Mouse (Mus musculus) cerebellum, postnatal 10 days (tissue): Measurements from ENCODE around the gene Cdh23.

ENCODE experiments used
- DNase-seq, 2 experiments: peaks; one replicate each; pipeline ENCODE4 v3.0.0; 2021; ENCODE audit warnings: mixed read lengths in 2 of 2

Cdh23 gene

DNA sequence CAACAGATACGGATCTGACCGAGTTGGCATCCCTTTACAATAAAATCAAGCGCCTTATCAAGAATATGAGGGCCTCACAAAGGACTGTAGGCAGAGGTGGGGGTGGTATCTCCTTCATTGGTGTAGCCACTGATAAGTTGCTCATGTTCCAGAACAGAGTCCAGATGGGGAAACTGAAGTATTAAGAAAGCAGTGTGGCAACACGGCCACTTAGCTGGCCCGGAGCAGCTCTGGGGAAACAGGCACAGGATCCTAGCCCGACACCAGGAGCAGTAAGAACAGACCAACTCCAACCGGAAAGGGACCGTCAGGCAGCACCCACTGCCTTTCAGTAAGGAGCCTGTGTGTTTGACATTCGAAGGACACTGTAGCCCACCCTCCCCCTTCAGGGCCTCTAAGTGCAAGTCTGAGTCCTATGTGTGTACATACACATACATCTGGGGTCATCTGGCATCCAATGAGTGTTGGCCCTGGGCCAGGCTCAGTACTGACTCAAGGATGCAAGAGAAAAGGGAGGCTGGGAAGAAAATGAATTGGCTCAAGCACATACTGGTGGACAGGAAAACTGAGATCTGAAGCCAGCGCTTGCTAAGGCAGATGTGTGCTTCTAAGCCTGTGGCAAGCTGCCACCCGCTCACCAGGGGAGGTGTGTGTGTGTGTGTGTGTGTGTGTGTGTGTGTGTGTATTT is 367.2 kb downstream of the Cdh23 start:
- peak; percentile 44 to 58 for DNase-seq

DNA sequence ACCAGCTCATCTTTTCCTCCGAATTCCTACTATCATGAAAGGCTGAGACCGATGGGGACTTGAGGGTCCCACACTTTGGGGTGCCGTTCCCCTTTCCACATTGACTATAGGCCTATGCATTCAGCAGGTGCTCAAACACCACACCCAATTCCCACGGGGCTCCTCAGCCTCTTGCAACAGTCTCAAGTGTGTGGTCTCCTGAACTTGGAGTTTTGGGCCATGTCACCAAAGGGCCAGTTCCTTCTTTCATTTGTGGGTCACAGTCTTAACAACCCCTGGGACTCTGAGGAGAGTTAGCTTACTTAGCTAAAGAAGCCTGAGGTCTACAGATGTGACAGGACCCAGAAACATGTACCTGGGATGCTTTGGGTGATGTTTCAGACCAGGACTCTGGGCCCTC is 380.1 kb downstream of the Cdh23 start:
- no peak for DNase-seq

DNA sequence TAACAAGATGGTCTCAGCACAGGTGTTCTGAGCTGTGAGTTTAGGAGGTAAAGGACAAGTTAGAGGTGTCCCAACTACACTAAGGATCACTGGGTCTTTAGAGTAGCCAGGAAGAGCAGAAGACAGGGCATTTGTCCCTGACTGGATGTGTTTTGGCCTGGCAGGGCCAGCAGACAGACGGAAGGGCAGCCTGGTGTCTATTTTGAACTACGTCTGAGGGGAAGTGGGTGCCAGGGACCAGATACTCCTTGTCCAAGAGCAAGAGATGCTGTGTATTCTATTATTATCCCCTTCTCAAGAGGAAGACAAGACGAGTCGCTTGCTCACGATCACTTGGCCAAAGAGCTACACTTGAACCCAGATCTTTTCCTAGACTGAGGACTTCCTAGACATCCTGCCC is 382.7 kb downstream of the Cdh23 start:
- no peak for DNase-seq

DNA sequence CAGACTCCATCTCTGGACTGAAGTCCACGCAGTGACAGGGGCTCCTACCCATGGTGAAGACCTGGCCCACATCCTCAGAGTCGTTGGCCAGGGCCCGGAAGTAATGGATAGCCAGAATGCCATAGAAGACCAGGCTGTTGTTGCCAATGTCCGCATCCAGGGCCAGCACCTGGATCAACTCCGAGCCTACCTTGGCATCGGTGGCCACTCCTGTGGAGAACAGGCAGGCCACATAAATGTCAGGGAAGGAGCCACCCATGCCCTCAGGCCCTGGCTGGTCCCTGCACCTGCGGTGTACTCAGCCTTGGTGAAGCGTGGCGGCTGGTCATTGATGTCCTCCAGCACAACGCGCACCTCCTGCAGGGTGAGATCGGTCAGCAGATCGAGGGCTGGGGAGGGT is 385.7 kb downstream of the Cdh23 start:
- DNase-seq = peak; percentile 71 to 81

DNA sequence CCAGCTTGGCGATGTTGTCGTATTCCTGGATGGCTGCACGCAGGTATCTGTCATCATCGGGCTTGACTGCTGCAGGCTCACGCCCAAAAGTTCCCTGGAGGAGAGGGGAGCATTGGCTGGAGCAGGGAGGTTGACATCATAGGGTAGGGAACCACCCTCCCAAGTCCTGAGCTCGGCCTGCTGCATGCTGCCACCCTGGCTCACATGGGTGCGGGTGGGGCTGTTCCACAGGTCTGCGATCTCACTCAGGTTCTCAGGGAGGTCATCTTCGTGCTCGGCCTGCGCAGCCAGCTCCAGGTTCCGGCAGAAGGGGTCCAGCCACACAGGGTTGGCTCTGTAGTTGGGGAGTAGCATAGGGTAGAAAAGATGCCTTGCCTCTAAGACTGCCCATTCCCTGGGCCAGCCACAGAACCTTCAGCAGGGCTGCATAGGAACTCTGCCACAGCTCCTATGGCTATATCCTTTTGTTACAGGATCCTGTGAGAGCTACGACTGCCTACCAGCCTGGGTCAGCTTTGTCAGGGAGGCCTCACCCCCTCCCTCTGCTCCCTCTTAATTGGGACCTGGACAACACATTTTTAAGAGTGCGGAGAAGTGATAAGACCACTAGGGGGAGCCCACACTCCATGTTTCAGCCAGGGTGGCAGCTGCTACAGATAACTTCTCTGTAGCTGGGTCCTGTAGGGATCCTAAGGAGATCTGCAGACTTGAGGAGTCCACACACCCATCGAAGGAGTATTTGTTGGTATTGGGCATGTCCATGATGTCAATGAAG is 391.2 kb downstream of the Cdh23 start:
- DNase-seq = peak; percentile 87 to 92

DNA sequence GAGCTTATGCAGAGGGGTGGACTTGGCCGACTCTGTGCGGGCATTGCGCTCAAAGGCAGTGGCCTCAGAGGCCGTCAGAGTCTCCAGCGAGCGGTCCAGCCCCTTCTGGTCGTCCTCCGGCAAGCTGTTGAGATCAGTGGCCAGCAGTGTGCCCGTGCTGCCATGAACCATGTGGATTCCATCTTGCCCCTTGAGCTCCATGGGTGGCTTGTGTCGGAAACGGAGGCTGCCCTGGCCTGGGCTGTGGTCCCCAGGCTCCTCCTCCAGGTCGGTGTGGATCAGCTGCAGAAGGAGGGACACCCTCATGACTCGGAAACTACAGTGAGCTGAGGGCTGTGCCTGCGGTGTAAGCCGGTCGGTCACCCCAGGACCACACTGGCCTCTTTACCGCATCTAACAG is 392.9 kb downstream of the Cdh23 start:
- DNase-seq = no peak

DNA sequence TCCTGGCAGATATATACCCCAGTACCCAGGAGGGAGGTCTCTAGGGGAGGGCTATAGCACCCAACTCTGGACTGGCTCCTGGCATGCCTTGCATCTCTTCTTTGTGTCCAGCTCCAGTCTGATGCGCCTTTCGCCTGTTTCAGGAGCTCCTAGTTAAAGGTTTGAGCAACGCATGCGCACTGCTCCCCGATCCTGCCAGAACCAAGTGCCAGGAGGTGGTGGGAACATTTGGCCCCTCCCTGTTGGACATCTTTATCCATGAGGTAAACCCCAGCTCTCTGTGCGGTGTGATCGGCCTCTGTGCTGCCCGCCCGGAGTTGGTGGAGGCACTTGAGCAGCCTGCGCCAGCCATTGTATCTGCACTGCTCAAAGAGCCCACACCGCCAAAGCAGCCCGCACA is 396.7 kb downstream of the Cdh23 start:
- no peak for DNase-seq

DNA sequence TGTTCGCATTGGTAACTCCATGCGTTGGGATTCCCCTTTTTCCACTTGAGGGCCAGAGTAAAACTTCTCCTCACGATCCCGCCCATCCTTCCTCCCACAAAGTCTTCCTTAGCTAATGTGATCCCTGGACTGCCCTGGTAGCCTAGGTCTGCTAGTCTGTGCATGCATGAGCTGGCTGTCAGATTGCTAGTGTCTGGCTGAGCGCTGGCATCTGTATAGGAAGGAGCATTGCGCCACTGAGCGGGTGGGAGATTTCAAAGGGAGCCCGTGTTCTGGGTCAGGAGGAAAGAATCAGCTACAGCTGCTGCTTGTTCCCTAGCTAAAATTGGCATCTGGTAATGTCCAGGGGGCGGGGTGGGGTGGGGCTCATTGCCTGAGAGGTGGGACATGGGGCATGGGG is 400.3 kb downstream of the Cdh23 start:
- no peak for DNase-seq

DNA sequence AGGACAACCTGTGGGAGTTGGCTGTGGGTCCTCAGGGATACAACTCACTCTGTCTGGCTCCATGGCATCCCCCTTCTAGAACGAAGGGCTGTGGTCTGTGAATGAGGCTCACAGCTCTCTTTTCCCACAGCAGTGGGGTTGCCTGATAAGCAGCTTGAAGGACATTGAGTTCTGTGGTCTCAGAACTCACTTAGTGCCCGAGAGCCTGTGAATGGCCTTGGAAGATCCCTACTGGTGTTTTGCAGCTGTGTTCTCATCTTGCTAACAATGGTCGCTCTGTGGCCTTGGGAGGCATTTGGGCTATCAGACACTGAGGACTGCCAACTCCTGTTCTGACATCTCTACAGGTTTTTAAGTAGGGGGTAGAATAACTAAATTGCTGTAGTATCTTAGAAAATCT is 400.9 kb downstream of the Cdh23 start:
- no peak for DNase-seq

DNA sequence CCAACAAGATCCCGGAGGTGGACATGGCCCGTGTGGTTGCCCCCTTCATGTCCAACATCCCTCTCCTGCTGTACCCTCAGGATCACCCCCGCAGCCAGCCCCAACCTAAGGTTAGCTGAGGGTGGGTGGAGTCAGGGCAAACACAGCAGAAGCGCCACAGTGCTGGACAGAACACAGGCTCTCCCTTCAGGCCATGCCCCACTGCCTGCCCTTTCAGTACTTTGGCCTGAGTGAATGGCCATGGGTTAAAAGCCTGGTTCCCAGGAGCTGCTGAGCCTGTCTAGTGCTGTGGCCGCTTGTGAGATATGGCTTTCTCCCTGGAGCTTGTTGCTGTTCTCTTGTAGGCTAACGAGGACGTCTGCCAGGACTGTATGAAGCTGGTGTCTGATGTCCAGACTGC is 401.7 kb downstream of the Cdh23 start:
- no peak for DNase-seq

DNA sequence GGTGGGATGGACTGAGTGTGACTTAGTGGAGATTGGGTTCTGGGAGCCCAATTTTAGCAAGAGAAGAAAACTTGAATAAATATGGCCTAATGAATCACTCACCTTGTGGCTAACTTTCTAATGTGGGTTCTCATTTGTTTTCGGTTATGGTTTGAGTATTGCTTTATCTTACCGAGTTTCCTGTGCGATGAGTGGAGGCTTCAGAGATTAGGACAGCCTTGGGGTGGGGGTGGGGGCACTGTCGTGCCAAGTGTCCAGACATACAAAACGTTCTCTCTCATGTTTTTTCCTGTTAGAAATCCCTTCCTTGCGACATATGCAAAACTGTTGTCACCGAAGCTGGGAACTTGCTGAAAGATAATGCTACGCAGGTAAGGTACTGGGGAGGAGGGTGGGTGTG is 404.1 kb downstream of the Cdh23 start:
- no peak for DNase-seq

DNA sequence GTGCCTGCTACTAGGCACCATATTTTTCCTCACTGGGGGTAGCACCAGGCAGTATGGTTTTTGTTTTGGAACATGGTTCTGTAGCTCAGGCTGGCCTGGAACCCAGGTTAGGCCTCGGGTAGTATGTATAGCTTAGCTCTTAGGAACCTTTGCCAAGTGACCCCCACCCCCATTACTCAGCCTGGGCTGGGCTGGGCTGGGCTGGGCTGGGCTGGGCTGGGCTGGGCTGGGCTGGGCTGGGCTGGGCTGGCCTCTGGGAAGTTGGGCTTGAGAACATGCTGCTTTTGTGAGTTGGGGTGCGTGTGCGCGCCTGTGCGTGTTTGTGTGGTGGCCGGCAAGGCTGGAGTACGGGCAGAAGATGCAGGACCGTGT is 405.6 kb downstream of the Cdh23 start:
- no peak for DNase-seq

DNA sequence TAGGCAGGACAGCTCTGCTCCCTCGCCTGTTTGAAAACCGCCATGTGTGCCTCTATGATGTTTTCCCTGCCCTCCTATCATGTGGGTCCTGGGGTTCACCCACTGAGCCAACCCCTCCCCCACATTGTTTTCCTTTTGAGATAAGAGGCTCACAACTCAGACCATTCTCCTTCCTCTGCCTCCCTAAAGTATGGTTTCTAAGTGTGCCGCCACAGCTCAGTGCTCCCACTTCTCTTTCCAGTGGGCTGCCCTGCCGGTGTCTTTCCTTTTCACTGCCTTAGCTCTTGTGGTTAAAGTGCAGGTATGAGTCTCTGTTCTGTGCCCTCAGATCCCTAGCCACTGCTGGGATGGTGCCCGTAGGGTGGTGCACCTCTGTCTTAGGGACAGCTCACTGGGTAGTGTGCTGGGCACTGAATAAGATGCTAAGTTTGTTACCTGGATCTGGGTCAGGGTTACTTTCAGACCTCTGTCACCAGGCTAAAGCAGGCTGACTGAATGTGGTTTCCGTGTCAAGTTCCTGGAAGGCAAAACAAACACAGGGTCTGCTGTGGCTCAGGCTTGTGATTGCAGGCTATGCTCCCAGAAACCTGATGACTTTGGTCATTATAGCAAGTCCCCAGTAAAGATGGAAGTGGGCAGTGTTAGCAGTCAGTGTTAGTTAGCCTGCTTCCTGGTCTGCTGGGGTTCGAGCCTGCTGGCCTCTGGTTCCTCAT is 406.1 kb downstream of the Cdh23 start:
- no peak for DNase-seq

DNA sequence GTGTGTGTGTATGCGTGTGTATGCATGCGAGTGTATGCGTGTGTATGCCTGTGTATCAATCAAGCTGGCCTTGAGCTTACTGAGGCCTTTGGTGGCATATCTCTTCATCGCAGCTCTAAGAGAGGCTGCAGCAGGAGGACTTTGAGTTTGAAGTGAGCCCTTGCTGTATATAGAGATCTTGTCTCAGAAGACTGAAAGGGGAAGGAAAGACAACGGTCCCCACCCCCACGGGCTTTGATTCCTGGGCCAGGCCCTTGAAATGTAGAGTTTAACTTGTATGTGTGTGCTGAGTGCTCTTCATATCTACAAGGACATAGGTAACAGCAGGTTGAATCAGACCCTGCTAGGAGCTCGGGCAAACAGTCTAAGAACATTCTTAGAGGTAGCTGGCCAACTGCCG is 407.1 kb downstream of the Cdh23 start:
- no peak for DNase-seq

DNA sequence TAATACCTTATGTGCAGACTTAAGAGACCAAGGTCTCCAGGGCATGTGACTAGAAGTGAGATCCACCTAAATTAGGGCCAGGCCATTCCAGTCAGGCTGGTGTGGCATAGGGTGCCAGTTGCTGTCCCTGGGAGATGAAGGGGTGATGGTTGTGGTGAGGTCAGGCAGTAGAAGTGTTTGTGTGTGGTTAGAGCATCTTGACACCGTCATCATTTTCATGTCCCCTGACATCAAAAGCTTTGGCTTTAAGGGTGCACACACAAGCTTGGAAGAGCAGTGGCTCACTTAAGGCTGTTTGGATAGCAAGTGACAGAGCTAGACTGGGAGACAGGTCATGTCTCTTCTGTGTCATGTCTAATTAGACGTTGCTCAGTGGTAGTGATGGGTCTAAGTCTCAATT is 408.6 kb downstream of the Cdh23 start:
- DNase-seq = no peak

DNA sequence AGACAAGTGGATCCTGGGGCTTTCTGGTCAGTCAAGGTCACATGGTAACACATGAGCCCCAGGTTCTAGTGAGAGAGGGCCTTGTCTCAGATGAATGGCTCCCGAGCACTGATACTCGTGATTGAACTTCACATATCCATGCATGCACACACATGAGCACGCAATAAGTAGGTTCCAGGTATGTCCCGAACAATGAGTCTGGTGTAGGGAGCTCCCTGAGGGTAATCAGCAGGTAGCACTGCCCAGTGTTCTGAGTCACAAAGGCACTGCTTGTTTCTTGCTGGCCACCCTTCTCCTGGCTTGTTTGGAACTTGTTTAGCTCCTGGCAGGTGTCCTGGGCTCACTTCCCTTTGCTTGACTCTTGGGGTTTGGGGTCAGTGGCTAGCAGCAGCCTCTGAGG is 409.1 kb downstream of the Cdh23 start:
- DNase-seq = no peak

DNA sequence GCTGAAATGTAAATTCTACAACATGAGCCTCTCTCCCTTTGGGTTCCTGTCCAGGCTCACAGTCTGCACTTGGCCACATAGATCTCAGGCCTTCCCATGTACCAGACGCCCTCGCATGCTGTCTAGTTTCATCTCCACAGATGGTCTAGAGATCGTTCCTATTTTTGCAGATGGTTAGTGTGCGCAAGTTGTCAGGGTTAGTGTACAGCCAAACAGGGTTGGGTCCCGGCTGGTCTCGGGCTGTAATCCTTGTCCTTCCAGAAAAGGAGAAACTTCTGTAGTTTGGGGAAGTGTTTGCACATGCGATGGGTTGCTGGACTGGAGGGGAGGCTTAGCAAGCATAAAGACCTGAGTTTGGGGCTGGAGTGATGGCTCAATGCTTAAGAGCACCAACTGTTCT is 409.7 kb downstream of the Cdh23 start:
- DNase-seq = no peak

DNA sequence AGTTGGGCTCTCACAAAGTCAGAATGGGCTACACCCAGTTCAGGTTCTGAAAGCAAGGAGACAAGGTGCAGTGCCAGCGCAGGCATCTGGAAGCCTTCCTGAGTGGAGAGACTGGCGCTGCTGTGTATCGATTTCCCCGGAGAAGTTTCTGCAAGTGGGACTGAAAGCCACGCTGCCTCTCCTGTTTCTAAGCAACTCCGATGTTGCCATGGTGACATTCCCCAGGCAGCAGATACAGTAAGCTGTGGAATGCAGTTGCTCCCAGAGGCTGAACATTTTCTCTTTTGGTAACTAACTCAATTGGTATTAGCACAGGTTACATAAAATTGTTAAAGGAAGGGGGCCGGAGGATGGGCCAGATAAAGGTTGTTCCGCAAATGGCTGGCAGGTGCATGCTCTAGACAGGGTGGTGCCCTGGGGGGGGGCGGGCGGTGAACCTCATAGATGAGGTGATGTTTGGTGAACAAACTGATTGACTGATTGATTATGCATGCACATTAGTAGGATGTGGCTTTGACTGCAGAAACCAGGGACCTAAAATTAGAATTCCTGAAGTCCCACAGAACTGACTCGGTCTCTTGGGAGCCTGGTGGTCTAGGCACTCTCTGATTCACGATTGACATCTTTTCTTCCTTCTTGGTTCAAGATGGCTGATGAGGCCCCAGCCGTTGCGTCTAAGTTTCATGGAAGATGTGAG is 410.5 kb downstream of the Cdh23 start:
- peak; percentile 56 to 66 for DNase-seq

DNA sequence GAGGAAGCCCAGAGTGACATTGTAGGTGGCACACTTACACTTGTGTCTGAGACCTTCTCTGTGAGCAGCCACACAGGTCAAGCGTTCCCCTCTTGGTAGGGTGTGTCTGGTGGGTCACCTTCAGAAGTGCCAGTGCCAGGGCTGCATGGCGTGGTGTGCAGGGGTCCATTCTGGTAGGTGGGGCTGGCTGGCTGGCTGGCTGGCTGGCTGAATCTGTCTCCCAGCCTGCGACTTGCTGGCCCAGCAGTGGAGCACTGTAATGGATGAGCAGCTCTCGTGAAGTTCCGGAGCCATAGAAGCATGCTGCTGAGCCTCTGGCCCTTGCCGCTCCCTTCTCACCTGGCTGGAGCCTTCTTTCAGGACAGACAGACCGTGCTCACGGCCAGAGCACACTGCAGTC is 411.1 kb downstream of the Cdh23 start:
- DNase-seq = no peak

DNA sequence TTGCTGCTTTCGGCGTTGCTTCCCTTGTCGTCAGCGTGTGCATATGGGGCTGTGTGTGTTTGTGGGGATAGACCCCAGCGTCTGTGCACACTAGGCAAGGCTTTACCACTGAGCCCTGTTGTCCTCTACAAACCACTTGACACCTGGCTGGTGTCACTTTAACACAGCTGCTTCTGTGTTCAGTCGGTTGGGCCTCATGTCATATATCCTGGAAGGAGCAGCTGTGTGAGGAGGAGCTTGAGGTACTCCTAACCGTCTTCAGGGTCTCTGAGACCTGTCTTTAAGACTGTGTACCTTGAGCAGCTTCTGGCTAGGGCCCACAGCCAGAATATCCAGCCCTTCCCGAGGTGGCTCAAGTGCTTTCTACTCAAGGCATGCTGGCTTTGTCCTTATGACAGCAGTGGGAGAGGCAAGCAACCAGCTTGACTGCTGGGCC is 411.6 kb downstream of the Cdh23 start:
- no peak for DNase-seq

DNA sequence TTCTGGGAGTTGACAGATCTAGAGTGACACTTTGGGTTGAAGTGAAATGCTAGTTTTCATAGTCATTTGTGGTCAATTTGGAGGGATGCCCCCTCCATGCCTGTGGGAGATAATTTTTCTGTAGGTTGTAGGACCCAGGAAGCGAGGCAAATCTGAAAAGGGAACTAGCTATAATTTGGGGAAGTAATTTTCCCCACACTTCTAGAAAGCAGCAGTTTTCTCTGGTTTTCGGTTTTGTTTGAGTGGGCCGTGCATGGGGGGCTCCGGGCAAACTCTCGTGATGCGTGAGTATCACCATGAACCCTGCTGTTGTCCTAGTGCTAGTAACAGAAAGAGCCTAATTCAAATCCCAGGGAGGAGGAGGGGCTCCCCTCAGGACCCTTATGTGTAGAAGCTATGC is 412.0 kb downstream of the Cdh23 start:
- DNase-seq = no peak

DNA sequence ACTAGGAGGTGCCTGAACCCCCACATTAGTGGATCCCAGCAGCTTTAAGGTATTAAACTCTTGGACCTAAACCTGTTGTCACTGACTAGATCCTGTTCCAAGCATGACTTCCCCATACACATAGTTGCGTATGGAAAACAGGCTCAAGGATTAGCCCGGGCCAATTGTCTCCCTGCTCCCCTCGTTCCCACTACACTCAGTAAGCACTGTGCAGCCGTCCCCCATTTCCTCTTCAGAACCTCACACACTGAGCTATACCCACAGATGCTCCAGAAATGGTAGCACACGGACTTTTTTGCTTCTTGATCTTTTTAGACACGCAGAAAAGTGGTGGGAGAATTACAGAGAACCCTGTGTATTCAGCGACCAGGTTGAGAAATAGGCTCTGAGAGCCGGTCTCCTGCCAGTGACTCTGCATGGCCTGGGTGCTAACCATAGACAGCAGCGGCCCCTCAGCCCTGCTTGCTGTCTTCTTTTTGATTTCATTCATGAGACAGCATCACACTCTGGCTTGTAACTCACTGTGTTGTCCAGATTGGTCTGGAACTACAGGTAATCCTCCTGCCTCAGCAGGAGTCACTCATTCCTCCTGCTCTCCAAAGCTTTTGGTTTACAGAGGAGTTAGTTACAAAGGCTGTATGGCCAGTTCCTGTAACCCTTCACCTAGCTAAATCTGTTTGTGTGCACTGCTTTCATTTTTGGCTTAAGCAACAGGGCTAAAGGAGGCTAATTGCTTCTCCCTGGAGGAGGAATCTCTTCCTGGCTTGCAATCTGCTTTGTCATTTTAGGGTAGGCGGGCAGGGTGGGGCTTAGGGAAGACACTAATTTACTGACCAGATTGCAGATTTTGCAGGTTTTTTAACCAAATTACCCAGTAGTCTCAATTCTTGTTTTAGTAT is 413.9 kb downstream of the Cdh23 start:
- no peak for DNase-seq
